ENCODE assay signal across 9 mouse cellular contexts in genomic region chr19:41761529-41761928, GRCm38 (mm10). TPM values are rescaled to one million over a fixed set of nuclear protein-coding genes. Genes with fewer than 3 reads are reported as not detected.
DNase-seq lines count a peak whose midpoint lies in the region; ATAC-seq and TF ChIP-seq lines count a peak whose summit lies in the region.
"Had no signal": no experiment of that assay in that cellular context is flagged by ENCODE, and none has a peak within 500 bp of the region (broad histone marks: within the 10 kb centered on the region; RNA-seq: fewer than 3 reads in every experiment).

No protein-coding gene starts in this region.

- no peak overlapping the region for H3K4me3 ChIP-seq in liver, embryonic 11.5 days (ENCODE audit: low read depth, low read length)
- no peak overlapping the region for H3K4me3 ChIP-seq in embryonic facial prominence, embryonic 10.5 days
- H3K4me3 ChIP-seq: embryonic facial prominence, embryonic 13.5 days; liver, embryonic 13.5 days had no signal

- CTCF ChIA-PET in Patski (lab: Charles Lee) = interaction anchor here (0.7 to 4.2 kb wide), 9 partner anchors 9 to 448 kb away, joined by 3 to 23 read pairs (median 3); no protein-coding TSS in a partner anchor

- 52% methylated on average over 9 of the region's 9 CpGs for WGBS in liver, embryonic 11.5 days
- 49% methylated on average over 9 of the region's 9 CpGs for WGBS in embryonic facial prominence, embryonic 10.5 days

- H3K9me3 ChIP-seq in liver, embryonic 11.5 days (ENCODE audit: control insufficient read depth, low read length) = no peaks in the 10 kb centered on the region
- no peaks in the 10 kb centered on the region for H3K9me3 ChIP-seq in embryonic facial prominence, embryonic 10.5 days
- H3K9me3 ChIP-seq: liver, embryonic 13.5 days had no signal

- in situ Hi-C loops in Patski (cut with MboI; ENCODE audit: low pct_unique_long_range_greater_than_20kb) = loop anchor here (5.0 to 10.0 kb wide), 4 partner anchors 104 to 677 kb away; no protein-coding TSS in a partner anchor

- no peak overlapping the region for H3K27ac ChIP-seq in liver, embryonic 11.5 days (ENCODE audit: low read depth, low read length)
- H3K27ac ChIP-seq in embryonic facial prominence, embryonic 10.5 days (replicated peaks) = no peak overlapping the region
- H3K27ac ChIP-seq: embryonic facial prominence, embryonic 13.5 days; liver, embryonic 13.5 days had no signal

- DNase-seq in liver (peak; percentile 32), Patski (ENCODE audit: low read depth, low spot score) (no peak)
- DNase-seq in liver, embryonic 11.5 days (ENCODE audit: low spot score) = no peak
- DNase-seq in embryonic facial prominence, embryonic 10.5 days (ENCODE audit: low spot score) = peak; percentile 57
- peak; percentile 68 for DNase-seq in mesoderm, embryonic 11.5 days (ENCODE audit: low read depth, low spot score)
- DNase-seq in spleen, adult 12 weeks (ENCODE audit: low spot score) = no peak
- no peak for DNase-seq in thymus, postnatal 14 days
- DNase-seq: liver, embryonic 13.5 days had no signal

- TF ChIP-seq CTCF in Patski (IDR thresholded peaks at IDR 0.05) = peak; percentile 56

- H3K4me2 ChIP-seq in liver, embryonic 11.5 days = no peak overlapping the region
- H3K4me2 ChIP-seq: embryonic facial prominence, embryonic 13.5 days; liver, embryonic 13.5 days had no signal

- H3K27me3 ChIP-seq in liver, embryonic 11.5 days (replicated peaks; ENCODE audit: control insufficient read depth, insufficient read depth, low read length) = no peaks in the 10 kb centered on the region
- no peaks in the 10 kb centered on the region for H3K27me3 ChIP-seq in Patski
- no peaks in the 10 kb centered on the region for H3K27me3 ChIP-seq in embryonic facial prominence, embryonic 10.5 days (replicated peaks; ENCODE audit: low read depth, poor library complexity, severe bottlenecking)
- H3K27me3 ChIP-seq: embryonic facial prominence, embryonic 13.5 days; liver, embryonic 13.5 days had no signal

- POLR2A ChIA-PET in Patski (lab: Charles Lee) = no interaction called here

- no peak for ATAC-seq in liver, embryonic 11.5 days (replicated peaks; ENCODE audit: low FRiP score)
- ATAC-seq in Patski = no peak

- H3K36me3 ChIP-seq in liver, embryonic 11.5 days (ENCODE audit: control insufficient read depth, insufficient read depth, low read length) = no peaks in the 10 kb centered on the region
- H3K36me3 ChIP-seq in embryonic facial prominence, embryonic 10.5 days (replicated peaks) = 0 out of 2 replicates have a peak, but pooled peaks cover 5% of the 10 kb centered on the region
- H3K36me3 ChIP-seq: embryonic facial prominence, embryonic 13.5 days had no signal

- no peak overlapping the region for H3K9ac ChIP-seq in liver, embryonic 11.5 days (ENCODE audit: low read depth, low read length)
- H3K9ac ChIP-seq: embryonic facial prominence, embryonic 13.5 days; liver, embryonic 13.5 days had no signal

- H3K4me1 ChIP-seq in liver, embryonic 11.5 days (replicated peaks; ENCODE audit: control insufficient read depth, insufficient read depth, low read length) = no peaks in the 10 kb centered on the region
- peaks cover 11% of the 10 kb centered on the region for H3K4me1 ChIP-seq in embryonic facial prominence, embryonic 10.5 days
- H3K4me1 ChIP-seq: liver, embryonic 13.5 days had no signal

RNA-seq across cellular contexts. Expression of gene Slit1, which starts 18.1 kb away (rescaled TPM):
- polyA plus RNA-seq in liver, embryonic 11.5 days (2014; fragmentation: Nextera tagmentation; extraction: Ambion mirVana) = 0.16 and 0.26 TPM in 2 replicates
- 0.08 TPM for polyA plus RNA-seq in Patski (2021)
- 2.3 and 3.9 TPM in 2 replicates for polyA plus RNA-seq in embryonic facial prominence, embryonic 10.5 days (2016; fragmentation: Nextera tagmentation; extraction: Ambion mirVana)

RNA-seq across cellular contexts. Expression of gene Arhgap19, which starts 40.3 kb away (rescaled TPM):
- polyA plus RNA-seq in liver, embryonic 11.5 days (2014; fragmentation: Nextera tagmentation; extraction: Ambion mirVana) = 55.6 and 63.4 TPM in 2 replicates
- polyA plus RNA-seq in Patski (2021) = 13.6 TPM
- 45.2 and 46.2 TPM in 2 replicates for polyA plus RNA-seq in embryonic facial prominence, embryonic 10.5 days (2016; fragmentation: Nextera tagmentation; extraction: Ambion mirVana)

Comparison
In these comparisons a context has a peak if more than half of its experiments do, and no peak if none do; other contexts are left out.
1. DNase-seq: peak in liver (single experiment), embryonic facial prominence, embryonic 10.5 days (single experiment) and mesoderm, embryonic 11.5 days (single experiment); none in liver, embryonic 11.5 days (single experiment), Patski (single experiment), spleen, adult 12 weeks (single experiment) and thymus, postnatal 14 days (single experiment).